Mouse (Mus musculus): Measurements from ENCODE around the gene Abhd12b. TPM values are rescaled to one million over a fixed set of nuclear protein-coding genes. Genes with fewer than 3 reads are reported as not detected.

Abhd12b gene
- polyA plus RNA-seq (2016; fragmentation: Nextera tagmentation; extraction: Ambion mirVana): not detected in 2 replicates

DNA sequence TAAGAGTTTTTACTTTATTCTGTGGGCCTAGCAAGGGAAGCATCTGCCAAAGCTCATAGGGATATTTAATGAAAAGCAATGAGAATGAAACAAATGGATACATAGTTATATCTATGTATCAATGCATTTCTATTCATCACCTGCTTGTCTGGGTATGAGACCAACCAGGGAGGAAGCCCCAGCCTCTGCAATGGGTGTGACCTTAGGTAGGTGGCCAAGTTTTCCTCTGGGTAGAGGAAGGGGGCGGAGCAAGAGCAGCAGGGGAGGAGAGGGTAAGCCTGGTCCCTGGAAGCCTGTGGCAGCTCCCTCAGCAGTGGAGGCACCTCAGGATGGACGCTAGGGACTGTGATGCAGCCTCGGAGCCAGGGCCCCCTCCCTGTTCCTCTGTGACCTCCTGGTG lies at the start of gene Abhd12b:
Gene Abhd12b (plus strand): TSS at position 301 of the 400 bp plus-strand sequence.
- no peak within 1 kb of the TSS for H3K9ac ChIP-seq
- 0 out of 2 replicates have a peak, but pooled peaks cover 2% of the 10 kb centered on the region for H3K4me1 ChIP-seq (replicated peaks)
- no peaks in the 10 kb centered on the region for H3K27me3 ChIP-seq (replicated peaks)
- ATAC-seq (ENCODE audit: insufficient number of reproducible peaks, low FRiP score): no peak
- H3K9me3 ChIP-seq (replicated peaks): no peaks in the 10 kb centered on the region
- H3K36me3 ChIP-seq: no peaks in the 10 kb centered on the region
- WGBS: 49% methylated on average over 3 of the region's 3 CpGs
- H3K4me3 ChIP-seq: no peak within 1 kb of the TSS
- H3K27ac ChIP-seq (ENCODE audit: poor library complexity, severe bottlenecking): no peak within 1 kb of the TSS
- no peak within 1 kb of the TSS for H3K4me2 ChIP-seq

DNA sequence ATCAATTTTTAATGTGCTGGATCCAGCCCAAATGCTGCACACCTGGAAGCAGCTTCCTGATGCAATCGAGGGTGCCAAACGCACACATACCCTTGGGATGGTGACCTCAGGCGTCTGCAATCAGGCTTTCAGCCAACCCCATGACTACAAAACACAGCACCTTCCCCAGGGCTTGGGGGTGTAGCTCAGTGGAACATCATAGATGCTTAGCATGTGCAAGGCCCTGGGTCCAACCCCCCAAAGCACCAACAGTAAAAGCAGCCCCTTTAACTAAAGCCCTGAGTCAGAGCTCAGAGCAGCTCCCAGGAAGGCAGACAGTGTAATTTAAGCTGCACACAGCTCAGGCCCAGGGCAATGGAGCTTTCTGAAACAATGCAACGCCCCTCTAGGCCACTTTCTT lies 49.7 kb upstream of the Abhd12b start:
- Histone ChIP-seq H3K4me3 (no peak overlapping the region), H3K4me1 (replicated peaks) (peaks cover 26% of the 10 kb centered on the region), H3K9ac (no peak overlapping the region), H3K27ac (ENCODE audit: poor library complexity, severe bottlenecking) (no peak overlapping the region), H3K36me3 (peaks cover 16% of the 10 kb centered on the region), H3K9me3 (replicated peaks) (no peaks in the 10 kb centered on the region), H3K4me2 (no peak overlapping the region), H3K27me3 (replicated peaks) (no peaks in the 10 kb centered on the region)
- WGBS: 66% methylated on average over 4 of the region's 4 CpGs
- ATAC-seq (ENCODE audit: insufficient number of reproducible peaks, low FRiP score): no peak

DNA sequence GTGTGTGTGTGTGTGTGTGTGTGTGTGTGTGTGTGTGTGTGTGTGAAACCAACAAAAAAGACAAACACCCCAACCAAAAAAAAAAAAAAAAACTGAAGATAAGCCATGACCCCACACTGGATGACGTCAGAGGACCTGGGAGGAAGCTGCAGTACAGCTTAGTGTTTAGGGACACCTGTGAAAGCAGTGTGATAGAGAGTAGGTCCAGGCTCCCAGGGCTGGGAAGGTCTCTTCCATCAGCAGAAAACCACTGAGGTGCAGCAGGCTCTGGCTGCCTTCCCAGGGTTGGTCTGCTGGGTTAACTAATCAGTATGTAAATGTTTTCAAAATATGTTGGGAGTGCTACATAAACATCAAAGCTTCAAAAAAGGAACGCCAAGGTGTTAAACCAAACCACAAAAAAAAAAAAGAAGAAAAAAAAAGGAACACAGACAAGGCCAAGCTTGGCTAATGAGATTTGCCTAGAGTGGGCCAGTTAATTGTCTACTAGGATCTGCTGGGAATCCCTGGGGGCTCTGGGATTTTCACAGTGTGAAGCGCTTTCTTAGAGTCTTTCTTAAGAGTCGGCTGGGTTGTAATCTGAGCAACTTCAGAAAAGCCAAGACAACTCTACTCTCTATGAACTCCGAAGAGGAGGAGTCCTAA lies 49.0 kb upstream of the Abhd12b start:
- peaks cover 27% of the 10 kb centered on the region for H3K4me1 ChIP-seq (replicated peaks)
- no peak overlapping the region for H3K4me2 ChIP-seq
- ATAC-seq (ENCODE audit: insufficient number of reproducible peaks, low FRiP score): no peak
- no peak overlapping the region for H3K27ac ChIP-seq (ENCODE audit: poor library complexity, severe bottlenecking)
- no peaks in the 10 kb centered on the region for H3K27me3 ChIP-seq (replicated peaks)
- H3K4me3 ChIP-seq: no peak overlapping the region
- peaks cover 16% of the 10 kb centered on the region for H3K36me3 ChIP-seq
- WGBS: 45% methylated on average over 5 of the region's 5 CpGs
- no peak overlapping the region for H3K9ac ChIP-seq
- no peaks in the 10 kb centered on the region for H3K9me3 ChIP-seq (replicated peaks)

DNA sequence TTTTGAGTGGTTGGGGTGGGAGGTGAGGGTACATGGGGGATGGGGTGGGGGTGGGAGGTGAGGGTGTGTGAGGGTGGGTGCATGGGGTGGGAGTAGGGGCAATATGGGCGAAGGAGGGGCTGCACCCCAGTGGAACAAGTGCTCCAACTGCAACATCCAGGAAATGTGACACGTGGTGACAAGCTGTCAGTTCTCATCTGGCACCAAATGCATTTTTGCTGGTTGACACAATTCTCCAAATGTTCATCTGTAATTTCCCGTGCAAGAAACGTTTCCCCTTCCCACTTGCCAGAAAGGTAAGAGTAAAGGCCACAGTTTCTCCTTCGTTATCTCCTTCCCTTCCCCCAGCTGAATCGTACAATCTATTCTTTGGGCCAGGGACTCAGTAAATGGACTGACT lies 48.1 kb upstream of the Abhd12b start:
- ATAC-seq (ENCODE audit: insufficient number of reproducible peaks, low FRiP score): no peak
- Histone ChIP-seq H3K27ac (ENCODE audit: poor library complexity, severe bottlenecking) (no peak overlapping the region), H3K27me3 (replicated peaks) (no peaks in the 10 kb centered on the region), H3K4me2 (no peak overlapping the region), H3K9ac (no peak overlapping the region), H3K36me3 (peaks cover 13% of the 10 kb centered on the region), H3K9me3 (replicated peaks) (no peaks in the 10 kb centered on the region), H3K4me1 (replicated peaks) (peaks cover 37% of the 10 kb centered on the region), H3K4me3 (no peak overlapping the region)
- 45% methylated on average over 6 of the region's 6 CpGs for WGBS

DNA sequence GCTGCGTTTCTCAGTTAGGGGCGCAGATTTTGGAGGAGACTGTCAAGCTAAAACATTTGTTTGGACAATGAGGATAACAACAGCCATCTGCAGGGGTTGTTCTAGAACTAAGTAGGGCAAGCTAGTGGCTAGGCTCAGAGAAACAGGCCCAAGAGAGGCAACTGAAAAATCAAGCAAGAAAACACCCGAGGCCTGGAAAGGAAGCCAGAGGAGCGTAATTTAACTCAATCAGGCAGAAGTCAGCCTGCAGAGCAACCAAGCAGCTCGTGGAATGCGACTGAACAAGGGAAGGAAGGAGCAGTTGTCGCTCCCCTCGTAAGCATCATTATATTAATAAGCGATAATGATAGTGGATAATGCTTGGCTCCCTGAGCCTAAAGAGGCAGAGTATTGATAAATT lies 47.4 kb upstream of the Abhd12b start:
- H3K4me1 ChIP-seq (replicated peaks): peaks cover 38% of the 10 kb centered on the region

DNA sequence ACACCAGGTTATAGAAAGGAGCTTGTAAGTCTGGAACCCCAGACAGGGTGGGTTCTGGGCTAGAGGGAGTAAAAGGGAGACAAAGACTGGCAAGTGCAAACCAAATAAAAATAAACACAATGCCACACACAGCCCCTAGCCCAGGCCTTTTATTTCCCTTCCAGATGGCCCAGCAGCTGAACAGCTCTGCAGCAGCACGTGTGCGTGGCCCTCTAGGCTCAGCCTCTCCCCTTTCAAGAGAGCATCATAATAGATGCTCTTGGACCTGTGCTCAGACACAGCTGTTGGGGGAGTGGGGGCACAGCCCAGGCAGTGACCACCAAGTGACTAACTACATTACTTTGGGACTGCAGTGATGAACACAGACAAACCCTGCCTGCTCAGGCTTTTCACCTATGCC lies 45.8 kb upstream of the Abhd12b start:
- WGBS: 73% methylated on average over 2 of the region's 2 CpGs
- no peak for ATAC-seq (ENCODE audit: insufficient number of reproducible peaks, low FRiP score)
- H3K4me1 ChIP-seq (replicated peaks): peaks cover 38% of the 10 kb centered on the region

More for the DNA sequence above, 47.4 kb upstream of the Abhd12b start:
- H3K27ac ChIP-seq (ENCODE audit: poor library complexity, severe bottlenecking): no peak overlapping the region
- H3K4me2 ChIP-seq: no peak overlapping the region
- H3K4me3 ChIP-seq: no peak overlapping the region
- no peaks in the 10 kb centered on the region for H3K9me3 ChIP-seq (replicated peaks)
- H3K36me3 ChIP-seq: peaks cover 8% of the 10 kb centered on the region; the same call in 1 of the 2 replicates
- H3K9ac ChIP-seq: no peak overlapping the region
- H3K27me3 ChIP-seq (replicated peaks): no peaks in the 10 kb centered on the region
- WGBS: 75% methylated on average over 9 of the region's 9 CpGs
- ATAC-seq (ENCODE audit: insufficient number of reproducible peaks, low FRiP score): no peak

DNA sequence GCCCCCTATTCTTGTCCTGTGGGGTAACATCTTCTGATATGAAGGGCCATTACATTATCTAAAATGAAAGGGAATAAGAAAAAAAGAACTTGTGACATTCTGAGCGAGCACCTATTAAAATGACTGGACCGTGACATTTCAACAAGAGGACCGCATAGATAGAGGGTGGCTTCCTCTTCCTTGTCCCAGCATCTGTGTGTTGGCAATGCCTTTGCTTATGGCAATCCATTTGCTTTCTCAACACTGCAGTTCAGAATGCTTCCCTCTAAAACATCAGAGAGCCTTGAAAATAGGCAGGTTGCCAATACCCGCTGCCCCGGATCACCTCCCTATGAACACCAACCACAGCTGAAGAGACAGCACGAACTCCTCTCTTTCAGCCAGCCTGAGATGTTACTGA lies 44.0 kb upstream of the Abhd12b start:
- Histone ChIP-seq H3K4me2 (peak overlapping the region; percentile 99), H3K9me3 (replicated peaks) (no peaks in the 10 kb centered on the region), H3K27me3 (replicated peaks) (peaks cover 7% of the 10 kb centered on the region; the same call in 1 of the 2 replicates), H3K4me1 (replicated peaks) (peaks cover 32% of the 10 kb centered on the region), H3K27ac (ENCODE audit: poor library complexity, severe bottlenecking) (no peak overlapping the region), H3K9ac (no peak overlapping the region), H3K4me3 (peak overlapping the region; percentile 71; the same call in 1 of the 2 replicates), H3K36me3 (no peaks in the 10 kb centered on the region)
- ATAC-seq (ENCODE audit: insufficient number of reproducible peaks, low FRiP score): no peak
- 69% methylated on average over 6 of the region's 6 CpGs for WGBS

More for the DNA sequence above, 45.8 kb upstream of the Abhd12b start:
- Histone ChIP-seq H3K9ac (no peak overlapping the region), H3K27ac (ENCODE audit: poor library complexity, severe bottlenecking) (no peak overlapping the region), H3K27me3 (replicated peaks) (peaks cover 3% of the 10 kb centered on the region; the same call in 1 of the 2 replicates), H3K36me3 (no peaks in the 10 kb centered on the region), H3K4me2 (no peak overlapping the region), H3K4me3 (no peak overlapping the region), H3K9me3 (replicated peaks) (no peaks in the 10 kb centered on the region)

DNA sequence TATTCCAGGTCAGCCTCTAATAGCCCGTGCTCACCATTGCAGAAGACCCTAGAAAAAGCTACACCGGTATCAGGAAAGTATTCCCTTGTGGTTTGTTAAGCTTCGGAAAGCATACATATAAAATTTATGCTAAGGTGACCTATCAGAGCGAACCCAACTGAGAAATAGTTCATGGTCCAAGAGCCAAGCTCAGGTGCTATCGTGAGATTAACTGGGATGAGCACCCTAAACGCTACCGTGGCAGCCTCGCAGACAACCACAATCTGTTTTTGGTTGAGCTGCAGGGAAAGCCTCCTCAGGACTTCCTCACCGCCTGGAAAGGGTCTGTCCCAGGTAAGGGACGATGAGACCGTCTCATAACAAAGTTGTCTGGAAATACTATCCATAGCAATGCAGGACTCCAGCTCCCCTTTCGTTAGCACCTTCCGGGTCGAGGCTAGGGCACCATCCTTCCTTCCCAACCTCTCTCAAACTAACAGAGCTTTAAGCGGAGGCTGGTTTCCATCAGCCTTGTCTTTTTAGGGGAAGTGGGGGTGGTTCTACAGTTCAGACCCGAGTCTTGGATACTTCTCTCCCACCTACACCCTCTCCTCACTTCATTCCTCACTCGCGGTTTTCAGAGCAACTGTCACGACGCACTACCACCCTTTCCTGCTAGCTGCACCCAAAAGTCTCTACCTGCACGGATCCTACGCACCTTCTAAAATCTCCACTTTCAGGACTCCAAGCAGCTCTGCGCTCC lies 43.4 kb upstream of the Abhd12b start:
- H3K27ac ChIP-seq (ENCODE audit: poor library complexity, severe bottlenecking): no peak overlapping the region
- H3K4me1 ChIP-seq (replicated peaks): peaks cover 28% of the 10 kb centered on the region
- WGBS: 10% methylated on average over 23 of the region's 23 CpGs

DNA sequence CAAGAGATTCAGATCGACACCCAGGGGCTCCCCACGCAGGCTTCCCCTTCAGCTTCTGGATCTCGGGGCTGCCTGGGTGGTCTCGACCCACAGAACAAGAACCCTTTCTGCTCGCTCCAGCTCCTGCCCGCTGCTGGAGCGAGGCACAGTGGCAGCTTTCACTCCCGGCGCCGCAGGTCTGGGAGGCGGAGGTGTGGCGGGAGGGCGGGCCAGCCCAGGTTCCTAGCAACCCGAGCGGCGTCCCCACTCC lies 42.9 kb upstream of the Abhd12b start:
- Histone ChIP-seq H3K4me1 (replicated peaks) (peaks cover 24% of the 10 kb centered on the region), H3K27ac (ENCODE audit: poor library complexity, severe bottlenecking) (peak overlapping the region; percentile 70; the same call in 1 of the 2 replicates), H3K4me2 (peak overlapping the region; percentile 99), H3K9ac (peak overlapping the region; percentile 83), H3K9me3 (replicated peaks) (no peaks in the 10 kb centered on the region), H3K4me3 (peak overlapping the region; percentile 71), H3K36me3 (no peaks in the 10 kb centered on the region), H3K27me3 (replicated peaks) (peaks cover 7% of the 10 kb centered on the region; the same call in 1 of the 2 replicates)
- peak; percentile 54; the same call in 1 of the 2 replicates for ATAC-seq (ENCODE audit: insufficient number of reproducible peaks, low FRiP score)
- WGBS: 0% methylated on average over 16 of the region's 16 CpGs

More for the DNA sequence above, 43.4 kb upstream of the Abhd12b start:
- Histone ChIP-seq H3K4me3 (peak overlapping the region; percentile 71), H3K27me3 (replicated peaks) (peaks cover 7% of the 10 kb centered on the region; the same call in 1 of the 2 replicates), H3K9me3 (replicated peaks) (no peaks in the 10 kb centered on the region), H3K9ac (peak overlapping the region; percentile 83), H3K36me3 (no peaks in the 10 kb centered on the region), H3K4me2 (peak overlapping the region; percentile 99)
- ATAC-seq (ENCODE audit: insufficient number of reproducible peaks, low FRiP score): no peak

DNA sequence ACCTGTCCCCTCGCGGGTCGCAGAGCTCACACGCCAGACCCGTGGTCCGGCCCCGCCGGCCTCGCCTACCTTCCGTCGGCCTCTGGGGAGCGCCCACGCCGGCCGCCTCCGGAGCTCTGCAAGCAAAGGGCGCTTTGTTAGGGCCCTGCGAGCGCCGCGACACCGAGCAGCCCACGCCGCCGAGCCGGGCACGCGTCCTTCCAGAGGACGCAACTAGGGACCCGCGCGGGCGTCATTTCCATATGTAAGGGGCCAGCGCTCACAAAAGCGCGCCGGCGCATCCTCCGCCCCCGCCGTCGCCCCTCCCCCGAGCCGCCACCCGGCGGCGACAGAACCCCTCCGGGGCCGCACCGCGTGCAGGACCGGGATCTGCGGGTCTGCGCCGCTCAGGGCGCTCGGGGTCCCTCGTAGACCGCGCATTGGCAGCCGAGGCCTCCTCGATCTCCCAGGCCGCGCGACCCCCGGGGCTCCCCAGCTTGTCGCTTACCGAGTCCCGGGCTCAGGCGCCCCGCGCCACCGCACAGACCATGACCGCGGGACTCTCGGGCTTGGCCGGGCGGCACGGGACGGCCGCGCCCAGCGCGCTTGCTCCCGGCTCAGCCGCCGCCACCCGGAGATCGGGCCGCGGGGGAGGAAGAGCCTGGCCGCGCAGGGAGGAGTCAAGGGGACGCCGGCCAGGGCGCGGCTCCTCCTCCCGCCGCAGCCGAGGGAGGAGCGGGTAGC lies 42.4 kb upstream of the Abhd12b start:
- Histone ChIP-seq H3K9ac (peak overlapping the region; percentile 83), H3K4me2 (peak overlapping the region; percentile 99), H3K4me1 (replicated peaks) (peaks cover 19% of the 10 kb centered on the region), H3K27ac (ENCODE audit: poor library complexity, severe bottlenecking) (peak overlapping the region; percentile 70), H3K27me3 (replicated peaks) (peaks cover 7% of the 10 kb centered on the region; the same call in 1 of the 2 replicates), H3K4me3 (peak overlapping the region; percentile 71), H3K9me3 (replicated peaks) (no peaks in the 10 kb centered on the region), H3K36me3 (no peaks in the 10 kb centered on the region)
- under 1% methylated on average over 99 of the region's 101 CpGs for WGBS
- ATAC-seq (ENCODE audit: insufficient number of reproducible peaks, low FRiP score): peak; percentile 86

DNA sequence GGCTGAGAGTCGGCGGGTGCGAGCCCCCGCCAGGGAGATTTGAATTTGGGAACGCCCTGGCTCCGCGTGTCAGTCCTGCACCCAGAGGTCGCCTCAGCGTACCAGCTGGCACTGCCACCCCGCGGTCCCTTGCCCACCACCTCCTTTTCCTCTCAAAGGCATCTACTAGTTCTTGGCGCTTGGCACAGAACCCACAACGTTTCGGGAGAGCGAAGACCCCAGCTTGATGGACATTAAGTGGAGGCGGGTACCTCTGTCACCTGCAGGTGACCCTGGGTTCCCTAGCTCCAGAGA lies 41.9 kb upstream of the Abhd12b start:
- WGBS: 6% methylated on average over 16 of the region's 16 CpGs
- H3K9ac ChIP-seq: peak overlapping the region; percentile 83
- peak overlapping the region; percentile 71 for H3K4me3 ChIP-seq
- H3K27me3 ChIP-seq (replicated peaks): peaks cover 7% of the 10 kb centered on the region; the same call in 1 of the 2 replicates
- peak overlapping the region; percentile 99 for H3K4me2 ChIP-seq
- no peaks in the 10 kb centered on the region for H3K36me3 ChIP-seq
- no peak overlapping the region for H3K27ac ChIP-seq (ENCODE audit: poor library complexity, severe bottlenecking)
- H3K9me3 ChIP-seq (replicated peaks): no peaks in the 10 kb centered on the region
- no peak for ATAC-seq (ENCODE audit: insufficient number of reproducible peaks, low FRiP score)
- H3K4me1 ChIP-seq (replicated peaks): peaks cover 18% of the 10 kb centered on the region

Data from heart, embryonic 12.5 days (tissue).